ENCODE assay signal across 26 mouse cellular contexts in the genomic region with DNA sequence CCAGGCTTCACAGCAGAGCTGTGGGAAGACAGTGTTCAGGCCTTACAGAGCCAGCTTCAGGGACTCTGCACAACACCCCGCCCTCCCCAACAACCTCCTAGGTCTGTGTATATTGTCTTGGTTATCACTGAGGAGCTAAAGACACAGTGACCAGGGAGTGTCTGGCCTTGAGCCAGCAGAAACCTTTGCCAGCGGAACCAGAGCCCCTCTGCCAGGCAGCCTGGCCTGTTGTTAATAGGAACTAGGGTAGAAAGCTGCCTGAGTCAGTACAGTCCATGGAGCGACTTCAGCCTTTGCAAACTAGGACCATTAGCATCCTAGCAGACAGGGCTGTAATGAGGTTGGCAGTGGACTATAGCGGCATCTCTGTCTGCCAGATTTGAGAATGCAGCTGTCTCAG. TPM values are rescaled to one million over a fixed set of nuclear protein-coding genes. Genes with fewer than 3 reads are reported as not detected.
DNase-seq lines count a peak whose midpoint lies in the region; ATAC-seq and TF ChIP-seq lines count a peak whose summit lies in the region.
"Had no signal": no experiment of that assay in that cellular context is flagged by ENCODE, and none has a peak within 500 bp of the region (broad histone marks: within the 10 kb centered on the region; RNA-seq: fewer than 3 reads in every experiment).

No protein-coding gene starts in this region.

- TF ChIP-seq CTCF in hindbrain, postnatal 0 days (IDR thresholded peaks at IDR 0.05; ENCODE audit: low read depth): no peak

- H3K27me3 ChIP-seq in heart, embryonic 13.5 days (replicated peaks): no peaks in the 10 kb centered on the region
- no peaks in the 10 kb centered on the region for H3K27me3 ChIP-seq in heart, embryonic 12.5 days (replicated peaks)
- no peaks in the 10 kb centered on the region for H3K27me3 ChIP-seq in hindbrain, postnatal 0 days (ENCODE audit: insufficient read depth, low read length)
- H3K27me3 ChIP-seq in hindbrain, embryonic 12.5 days: no peaks in the 10 kb centered on the region
- H3K27me3 ChIP-seq: embryonic facial prominence, embryonic 12.5 days; forebrain, embryonic 12.5 days; heart, embryonic 15.5 days; kidney, embryonic 15.5 days; liver, embryonic 15.5 days; lung, embryonic 15.5 days; megakaryocyte, embryonic 14.5 days had no signal

- peaks cover 9% of the 10 kb centered on the region; the same call in 1 of the 2 replicates for H3K4me1 ChIP-seq in heart, embryonic 13.5 days
- no peaks in the 10 kb centered on the region; the same call in 1 of the 2 replicates for H3K4me1 ChIP-seq in heart, embryonic 12.5 days (replicated peaks)
- H3K4me1 ChIP-seq in hindbrain, postnatal 0 days (ENCODE audit: insufficient read depth, low read length): no peaks in the 10 kb centered on the region
- H3K4me1 ChIP-seq in hindbrain, embryonic 12.5 days: no peaks in the 10 kb centered on the region
- H3K4me1 ChIP-seq: embryonic facial prominence, embryonic 12.5 days; forebrain, embryonic 12.5 days; heart, embryonic 15.5 days; kidney, embryonic 15.5 days; limb, embryonic 10.5 days; liver, embryonic 15.5 days; lung, embryonic 15.5 days had no signal

- H3K9me3 ChIP-seq in heart, embryonic 13.5 days: no peaks in the 10 kb centered on the region
- 0 out of 2 replicates have a peak, but pooled peaks cover 2% of the 10 kb centered on the region for H3K9me3 ChIP-seq in heart, embryonic 12.5 days (replicated peaks)
- no peaks in the 10 kb centered on the region for H3K9me3 ChIP-seq in hindbrain, postnatal 0 days (ENCODE audit: low read length)
- H3K9me3 ChIP-seq in hindbrain, embryonic 12.5 days (replicated peaks): no peaks in the 10 kb centered on the region
- H3K9me3 ChIP-seq: embryonic facial prominence, embryonic 12.5 days; forebrain, embryonic 12.5 days; heart, embryonic 15.5 days; kidney, embryonic 15.5 days; limb, embryonic 10.5 days; liver, embryonic 15.5 days; lung, embryonic 15.5 days; megakaryocyte, embryonic 14.5 days had no signal

- H3K4me2 ChIP-seq in heart, embryonic 13.5 days: no peak overlapping the region
- no peak overlapping the region for H3K4me2 ChIP-seq in heart, embryonic 12.5 days
- H3K4me2 ChIP-seq in hindbrain, postnatal 0 days (ENCODE audit: low read depth, low read length): no peak overlapping the region
- no peak overlapping the region for H3K4me2 ChIP-seq in hindbrain, embryonic 12.5 days (replicated peaks)
- H3K4me2 ChIP-seq: embryonic facial prominence, embryonic 12.5 days; forebrain, embryonic 12.5 days; heart, embryonic 15.5 days; kidney, embryonic 15.5 days; liver, embryonic 15.5 days; lung, embryonic 15.5 days had no signal

- H3K27ac ChIP-seq in heart, embryonic 13.5 days (replicated peaks): 0 out of 2 replicates have a peak overlapping the region, but pooled peaks have one; percentile 9
- H3K27ac ChIP-seq in heart, embryonic 12.5 days (ENCODE audit: poor library complexity, severe bottlenecking): no peak overlapping the region
- no peak overlapping the region for H3K27ac ChIP-seq in hindbrain, postnatal 0 days
- H3K27ac ChIP-seq in hindbrain, embryonic 12.5 days: no peak overlapping the region
- H3K27ac ChIP-seq: embryonic facial prominence, embryonic 12.5 days; forebrain, embryonic 12.5 days; heart, embryonic 15.5 days; kidney, embryonic 15.5 days; limb, embryonic 10.5 days; liver, embryonic 15.5 days; lung, embryonic 15.5 days had no signal

- no peak overlapping the region for H3K9ac ChIP-seq in heart, embryonic 13.5 days
- no peak overlapping the region for H3K9ac ChIP-seq in heart, embryonic 12.5 days
- no peak overlapping the region for H3K9ac ChIP-seq in hindbrain, postnatal 0 days (replicated peaks; ENCODE audit: low read length)
- no peak overlapping the region for H3K9ac ChIP-seq in hindbrain, embryonic 12.5 days
- H3K9ac ChIP-seq: embryonic facial prominence, embryonic 12.5 days; forebrain, embryonic 12.5 days; heart, embryonic 15.5 days; kidney, embryonic 15.5 days; liver, embryonic 15.5 days; lung, embryonic 15.5 days had no signal

- DNase-seq in cerebellum, postnatal 10 days: peak; percentile 80 to 83
- DNase-seq in cerebellum, adult 18-20 months: no peak
- DNase-seq in hindbrain, postnatal 0 days (ENCODE audit: low spot score): peak; percentile 26
- DNase-seq in ovary, adult 18-20 months (ENCODE audit: low spot score): peak; percentile 55
- DNase-seq in ovary, postnatal 10 days (ENCODE audit: low spot score): no peak
- DNase-seq: adrenal gland, postnatal 10 days; cerebellum, adult 9-11 months; gastrocnemius, postnatal 10 days; kidney, adult 11 months; kidney, postnatal 36 days; liver; lung, postnatal 36 days; thymus, postnatal 36 days had no signal

- no peak overlapping the region for H3K4me3 ChIP-seq in heart, embryonic 13.5 days
- H3K4me3 ChIP-seq in heart, embryonic 12.5 days: no peak overlapping the region
- H3K4me3 ChIP-seq in hindbrain, postnatal 0 days (ENCODE audit: low read length): no peak overlapping the region
- H3K4me3 ChIP-seq in hindbrain, embryonic 12.5 days: no peak overlapping the region
- H3K4me3 ChIP-seq: embryonic facial prominence, embryonic 12.5 days; erythroblast, embryonic 14.5 days; forebrain, embryonic 12.5 days; heart, embryonic 15.5 days; kidney, embryonic 15.5 days; limb, embryonic 10.5 days; liver, embryonic 15.5 days; lung, embryonic 15.5 days; megakaryocyte, embryonic 14.5 days had no signal

- WGBS in heart, embryonic 13.5 days: 77% methylated on average over 4 of the region's 4 CpGs
- WGBS in heart, embryonic 12.5 days: 79% methylated on average over 4 of the region's 4 CpGs
- WGBS in hindbrain, postnatal 0 days: 69% methylated on average over 4 of the region's 4 CpGs
- 94% methylated on average over 4 of the region's 4 CpGs for WGBS in hindbrain, embryonic 12.5 days

- ATAC-seq in heart, embryonic 13.5 days (ENCODE audit: extremely low read depth, insufficient number of reproducible peaks, low FRiP score, low TSS enrichment): no peak
- no peak for ATAC-seq in heart, embryonic 12.5 days (ENCODE audit: insufficient number of reproducible peaks, low FRiP score)
- no peak for ATAC-seq in hindbrain, postnatal 0 days
- no peak for ATAC-seq in hindbrain, embryonic 12.5 days (ENCODE audit: low FRiP score)
- ATAC-seq: midbrain, embryonic 16.5 days had no signal

- H3K36me3 ChIP-seq in heart, embryonic 13.5 days: peaks cover 96% of the 10 kb centered on the region
- H3K36me3 ChIP-seq in heart, embryonic 12.5 days: peaks cover 83% of the 10 kb centered on the region
- H3K36me3 ChIP-seq in hindbrain, postnatal 0 days (ENCODE audit: insufficient read depth, low read length): peaks cover 47% of the 10 kb centered on the region
- H3K36me3 ChIP-seq in hindbrain, embryonic 12.5 days: peaks cover 67% of the 10 kb centered on the region

RNA-seq across cellular contexts. Expression of a gene that starts 26.0 kb away (rescaled TPM):
- polyA plus RNA-seq in heart, embryonic 13.5 days (2015; fragmentation: Nextera tagmentation; extraction: Ambion mirVana): 88.9 and 103 TPM in 2 replicates
- polyA plus RNA-seq in heart, embryonic 12.5 days (2016; fragmentation: Nextera tagmentation; extraction: Ambion mirVana): 89.4 and 92.3 TPM in 2 replicates
- 50.2 and 61.3 TPM in 2 replicates for total RNA-seq in hindbrain, postnatal 0 days (2014; rRNA removed)
- polyA plus RNA-seq in hindbrain, postnatal 0 days (2015; fragmentation: Nextera tagmentation; extraction: Ambion mirVana): 59.2 and 65.8 TPM in 2 replicates
- 80.4 and 81.9 TPM in 2 replicates for polyA plus RNA-seq in hindbrain, embryonic 12.5 days (2016; fragmentation: Nextera tagmentation; extraction: Ambion mirVana)

RNA-seq across cellular contexts. Expression of a gene that starts 41.9 kb away (rescaled TPM):
- 2.1 and 2.6 TPM in 2 replicates for polyA plus RNA-seq in heart, embryonic 13.5 days (2015; fragmentation: Nextera tagmentation; extraction: Ambion mirVana)
- polyA plus RNA-seq in heart, embryonic 12.5 days (2016; fragmentation: Nextera tagmentation; extraction: Ambion mirVana): 1.4 and 1.6 TPM in 2 replicates
- 1.2 and 2.2 TPM in 2 replicates for total RNA-seq in hindbrain, postnatal 0 days (2014; rRNA removed)
- polyA plus RNA-seq in hindbrain, postnatal 0 days (2015; fragmentation: Nextera tagmentation; extraction: Ambion mirVana): 1.1 and 1.2 TPM in 2 replicates
- 3.7 and 6.0 TPM in 2 replicates for polyA plus RNA-seq in hindbrain, embryonic 12.5 days (2016; fragmentation: Nextera tagmentation; extraction: Ambion mirVana)

RNA-seq across cellular contexts. Expression of a gene that starts 59.4 kb away (rescaled TPM):
- 66.8 and 67.6 TPM in 2 replicates for polyA plus RNA-seq in heart, embryonic 13.5 days (2015; fragmentation: Nextera tagmentation; extraction: Ambion mirVana)
- 83.8 and 87.2 TPM in 2 replicates for polyA plus RNA-seq in heart, embryonic 12.5 days (2016; fragmentation: Nextera tagmentation; extraction: Ambion mirVana)
- 75.3 and 80.4 TPM in 2 replicates for total RNA-seq in hindbrain, postnatal 0 days (2014; rRNA removed)
- 53.5 and 58.6 TPM in 2 replicates for polyA plus RNA-seq in hindbrain, postnatal 0 days (2015; fragmentation: Nextera tagmentation; extraction: Ambion mirVana)
- polyA plus RNA-seq in hindbrain, embryonic 12.5 days (2016; fragmentation: Nextera tagmentation; extraction: Ambion mirVana): 81.0 and 83.9 TPM in 2 replicates

Comparison
In these comparisons a context has a peak if more than half of its experiments do, and no peak if none do; other contexts are left out.
1. DNase-seq: peak in cerebellum, postnatal 10 days (2 of 2), hindbrain, postnatal 0 days (single experiment) and ovary, adult 18-20 months (single experiment); none in cerebellum, adult 18-20 months (0 of 2) and ovary, postnatal 10 days (single experiment).